Mouse (Mus musculus) lung, adult 10 weeks (tissue): ENCODE measurements around the gene Pitx2. TPM values are rescaled to one million over a fixed set of nuclear protein-coding genes. Genes with fewer than 3 reads are reported as not detected.

Source experiments
- polyA plus RNA-seq: library from polyadenylated mRNA; stranded (reverse); fragments of 350-450 nt; fragmentation: Illumina TruSeq; extraction: RNeasy Lipid Tissue Mini Kit (QIAGEN cat#74804); gene quantifications from one replicate; pipeline ENCODE4 v1.2.3, GENCODE M21; 2014; ENCODE audit warnings: low read depth, low replicate concordance; ENCODE audit not compliant: insufficient read depth

The Pitx2 gene
- 0.40 TPM for polyA plus RNA-seq

GRCm38 (mm10) chr3:129199609-129200500, at the start of gene Pitx2:
Pitx2 (plus strand) TSS chr3:129199878.

Other genes starting within 250 kb of the Pitx2 start
- gene Enpep, start 132.8 kb downstream of the Pitx2 start, polyA plus RNA-seq = 39.7 TPM